Mouse (Mus musculus) B cell, adult (primary cell): ENCODE data around the gene Actl6a. TPM values are rescaled to one million over a fixed set of nuclear protein-coding genes. Genes with fewer than 3 reads are reported as not detected.

Experiments
- total RNA-seq: library from RNA; stranded (reverse); gene quantifications from 4 replicates; pipeline ENCODE4 v1.2.4, GENCODE M21; 2023; ENCODE audit not compliant: inconsistent age

Gene Actl6a
- total RNA-seq: 60.9 to 70.1 TPM (median 61.3 TPM) in 4 replicates

GRCm38 (mm10) chr3:32705647-32706348 lies at the start of gene Actl6a:
Actl6a (plus strand) TSS chr3:32706298.

DNA sequence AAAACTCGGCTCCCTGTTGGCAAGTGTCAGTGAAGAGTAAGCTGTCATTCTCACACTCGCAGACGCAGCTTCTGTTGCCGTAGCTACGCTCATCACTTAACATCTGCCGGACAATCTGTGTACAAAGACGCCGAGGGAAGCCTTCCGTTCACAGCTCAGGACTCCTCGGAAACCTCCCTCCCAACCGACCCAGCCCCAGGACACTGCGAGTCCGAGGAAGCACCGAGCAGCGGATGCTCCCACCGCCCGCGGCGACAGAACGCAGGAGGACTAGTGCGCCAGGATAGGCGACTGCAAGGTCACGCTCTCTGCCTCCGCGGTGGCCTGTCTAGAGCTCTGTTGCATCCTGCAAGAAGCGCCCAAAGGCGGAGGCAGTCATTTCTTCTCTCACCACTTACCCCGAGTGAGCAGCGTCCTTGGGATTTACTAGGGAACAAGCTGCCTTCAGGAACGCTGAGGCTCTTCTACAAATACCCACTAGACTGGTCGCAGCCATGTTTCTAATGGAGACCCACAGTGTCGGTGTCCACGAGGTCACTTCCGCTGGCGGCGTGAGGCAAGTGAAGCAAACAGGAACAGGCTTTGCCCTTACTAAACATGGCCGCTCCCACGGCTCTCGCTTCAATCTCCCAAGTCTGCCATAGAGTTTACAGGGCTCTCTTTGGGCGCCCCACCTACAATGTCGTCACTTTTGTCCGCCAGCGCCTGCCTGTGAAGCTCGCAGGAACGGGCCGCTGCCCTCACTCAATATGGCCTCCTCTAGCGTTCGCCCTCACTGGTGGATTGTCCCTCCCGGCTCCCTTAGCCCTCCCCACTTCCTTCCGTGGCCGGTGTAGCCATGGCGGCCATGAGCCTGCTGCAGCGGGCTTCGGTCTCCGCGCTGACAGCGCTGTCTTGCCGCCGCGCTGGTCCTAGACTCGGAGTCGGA lies 30.4 kb downstream of the Actl6a start, which contains the start of gene Ndufb5:
TSS of gene Ndufb5 (plus strand) at position 747 of the 928 bp plus-strand sequence.

DNA sequence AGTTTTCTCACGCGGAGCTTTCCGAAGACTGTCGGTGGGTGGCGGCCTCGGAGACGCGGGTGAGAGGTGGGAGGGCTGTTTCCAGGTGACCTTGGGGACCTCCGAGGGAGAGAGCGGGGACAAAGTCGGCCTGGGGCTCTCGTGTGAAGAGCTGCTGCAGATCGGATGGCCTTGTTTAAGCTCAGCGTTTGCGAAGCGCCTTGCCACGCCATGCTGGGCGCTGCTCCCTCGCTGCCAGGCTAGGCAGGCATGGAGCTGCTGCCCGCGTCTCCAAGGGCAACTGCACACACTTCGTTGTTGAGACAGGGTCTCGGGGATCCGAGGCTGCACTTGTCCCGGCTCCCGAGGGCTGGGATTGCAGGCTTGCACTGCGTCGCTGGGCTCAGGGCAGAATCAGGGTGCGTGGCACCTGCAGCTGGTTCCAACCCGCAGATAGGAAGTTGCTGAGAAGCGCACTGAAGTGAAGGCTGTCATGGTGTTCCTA lies 31.1 kb downstream of the Actl6a start, which contains the start of gene Mrpl47:
TSS of gene Mrpl47 (minus strand) at position 434 of the 484 bp plus-strand sequence.

Other genes starting within 250 kb of the Actl6a start
- 0.42 to 1.3 TPM (median 1.2 TPM) in 3 of 4 replicates, not detected in the other for gene Kcnmb3, start 214.1 kb upstream of the Actl6a start, total RNA-seq
- gene Zfp639, start 196.0 kb upstream of the Actl6a start, total RNA-seq: 39.5 to 53.3 TPM (median 44.5 TPM) in 4 replicates
- gene Mfn1, start 176.8 kb upstream of the Actl6a start, total RNA-seq: 24.5 to 42.0 TPM (median 32.4 TPM) in 4 replicates
- gene Gnb4, start 89.7 kb upstream of the Actl6a start, total RNA-seq: 24.5 to 37.0 TPM (median 27.7 TPM) in 4 replicates
- 83.9 to 104 TPM (median 89.6 TPM) in 4 replicates for gene Ndufb5, start 30.7 kb downstream of the Actl6a start, total RNA-seq
- gene Mrpl47, start 31.3 kb downstream of the Actl6a start, total RNA-seq: 8.7 to 14.9 TPM (median 11.2 TPM) in 4 replicates
- gene Usp13, start 111.2 kb downstream of the Actl6a start, total RNA-seq: not detected in 4 replicates